Mouse (Mus musculus): ENCODE measurements around the gene Nolc1.
"Not testable (repeated sequence)": the region's sequence is repeated elsewhere in the genome, so short reads cannot be mapped to it uniquely, and the experiment has no call there.

The Nolc1 gene

GRCm38 (mm10) chr19:46094144-46094543 lies 18.5 kb downstream of the Nolc1 start:
- DNase-seq (ENCODE audit: low spot score) = no peak

DNA sequence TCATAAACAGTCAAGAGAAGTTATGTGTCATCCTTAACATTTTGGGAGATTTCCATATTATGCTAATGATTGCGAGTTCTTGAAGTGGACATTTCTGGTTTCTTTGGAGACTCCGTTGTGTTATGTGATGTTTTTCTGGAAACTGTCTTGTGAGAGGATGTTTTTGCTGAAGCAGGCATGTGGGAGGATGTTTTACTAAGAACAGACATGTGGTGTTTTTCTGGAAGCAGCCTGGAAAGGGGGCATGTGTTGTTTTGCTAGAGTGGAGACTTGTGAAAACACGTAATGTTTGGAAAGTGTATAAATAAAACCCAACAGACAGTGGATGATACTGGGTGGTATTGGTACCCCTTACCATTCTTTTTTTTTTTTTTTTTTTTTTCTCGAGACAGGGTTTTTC lies 19.6 kb downstream of the Nolc1 start:
- DNase-seq (ENCODE audit: low spot score) = no peak

- DNase-seq (ENCODE audit: low spot score) = no peak
Observed at GRCm38 (mm10) chr19:46096396-46096795, 20.7 kb downstream of the Nolc1 start.

GRCm38 (mm10) chr19:46099561-46099960 lies 23.9 kb downstream of the Nolc1 start:
- no peak for DNase-seq (ENCODE audit: low spot score)

DNA sequence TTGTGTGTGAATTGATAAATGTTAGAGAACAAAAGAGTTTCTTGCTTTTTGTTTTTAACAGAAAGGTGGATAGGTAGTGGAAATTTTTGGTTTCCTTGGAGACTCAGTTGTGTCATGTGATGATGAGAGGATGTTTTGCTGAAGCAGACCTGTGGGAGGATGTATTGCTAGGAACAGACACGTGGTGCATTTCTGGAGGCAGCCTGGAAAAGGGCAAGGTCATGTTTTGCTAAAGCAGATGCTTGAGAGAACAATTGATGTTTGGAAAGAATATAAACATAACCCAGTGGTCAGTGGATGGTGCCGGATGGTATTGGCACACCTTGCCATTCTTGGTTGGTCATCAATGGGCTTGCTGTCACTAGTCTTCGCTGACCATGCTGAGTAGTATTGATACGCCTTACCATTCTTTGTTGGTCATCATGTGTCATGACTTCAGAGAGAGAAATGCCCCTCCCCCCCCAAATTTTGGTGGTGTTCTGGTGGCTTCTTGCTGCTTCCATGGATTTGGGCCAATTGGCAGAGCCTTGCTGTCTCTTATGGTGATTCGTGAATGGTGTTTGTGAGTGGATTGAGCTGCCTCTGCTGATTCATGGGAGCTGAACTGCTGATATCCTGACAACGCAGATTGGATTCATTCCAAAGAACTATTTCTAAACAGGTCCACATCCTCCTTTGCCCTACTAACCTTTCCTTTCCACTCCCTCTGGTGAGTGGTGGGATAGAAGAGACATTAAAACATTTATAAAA lies 27.9 kb downstream of the Nolc1 start:
- no peak for DNase-seq (ENCODE audit: low spot score)

DNA sequence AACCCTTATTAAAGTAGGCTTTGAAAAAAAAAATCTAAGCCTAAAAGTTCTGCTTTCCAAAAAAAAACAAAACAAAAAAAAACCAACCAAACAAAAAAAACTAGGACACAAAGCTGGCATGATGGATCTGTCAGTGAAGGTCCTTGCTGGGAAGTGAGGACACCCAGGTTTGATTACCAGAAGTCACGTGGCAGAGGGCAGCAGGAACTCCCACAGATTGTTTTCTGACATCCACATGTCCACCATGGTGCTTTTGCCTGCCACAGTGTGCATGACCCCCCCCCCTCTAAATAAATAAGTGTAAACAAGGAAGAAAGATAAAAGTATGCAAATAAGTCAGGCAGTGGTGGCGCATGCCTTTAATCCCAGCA lies 28.5 kb downstream of the Nolc1 start:
- DNase-seq (ENCODE audit: low spot score) = no peak

- no peak for DNase-seq (ENCODE audit: low spot score)
Observed at GRCm38 (mm10) chr19:46110214-46110613, 34.6 kb downstream of the Nolc1 start.

DNA sequence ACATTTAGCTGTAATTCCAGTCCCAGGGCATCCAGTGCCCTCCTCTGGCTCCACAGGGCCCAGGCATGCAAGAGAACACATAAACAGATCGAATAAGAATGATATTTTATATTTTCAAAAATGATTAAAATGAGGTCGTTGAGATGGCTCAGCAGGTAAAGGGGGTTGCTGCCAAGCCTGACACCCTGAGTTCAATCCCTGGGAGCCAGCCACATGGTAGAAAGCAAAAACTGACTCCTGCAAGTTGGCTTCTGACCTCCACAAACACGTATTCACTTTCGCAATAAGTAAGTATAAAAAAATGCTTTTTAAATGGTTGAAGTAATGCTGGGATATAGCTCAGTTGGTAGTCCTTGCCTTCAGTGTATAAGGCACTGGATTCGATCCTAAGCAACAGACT lies 35.1 kb downstream of the Nolc1 start:
- DNase-seq (ENCODE audit: low spot score) = no peak

GRCm38 (mm10) chr19:46114617-46115016 lies 39.0 kb downstream of the Nolc1 start:
- DNase-seq (ENCODE audit: low spot score) = no peak

GRCm38 (mm10) chr19:46119458-46119857 lies 43.8 kb downstream of the Nolc1 start:
- no peak for DNase-seq (ENCODE audit: low spot score)

DNA sequence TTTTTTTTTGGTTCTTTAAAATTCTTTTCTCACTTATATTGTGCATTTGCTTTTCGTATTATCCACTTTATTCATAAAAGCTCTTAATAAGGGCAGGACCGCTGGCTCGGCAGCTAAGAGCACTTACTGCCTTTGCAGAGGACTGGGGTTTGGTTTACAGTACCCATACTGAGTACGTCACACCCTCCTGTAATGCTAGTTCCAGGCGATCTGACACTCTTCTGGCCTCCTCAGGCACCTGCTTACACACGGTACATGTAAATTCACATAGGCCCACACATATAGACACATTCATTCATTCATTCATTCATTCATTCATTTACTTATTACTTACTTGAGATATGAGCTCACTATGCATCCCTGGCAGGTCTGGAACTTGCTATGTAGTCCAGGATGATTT lies 45.2 kb downstream of the Nolc1 start:
- no peak for DNase-seq (ENCODE audit: low spot score)

- DNase-seq (ENCODE audit: low spot score) = no peak
Observed at GRCm38 (mm10) chr19:46123876-46124275, 48.2 kb downstream of the Nolc1 start.

DNA sequence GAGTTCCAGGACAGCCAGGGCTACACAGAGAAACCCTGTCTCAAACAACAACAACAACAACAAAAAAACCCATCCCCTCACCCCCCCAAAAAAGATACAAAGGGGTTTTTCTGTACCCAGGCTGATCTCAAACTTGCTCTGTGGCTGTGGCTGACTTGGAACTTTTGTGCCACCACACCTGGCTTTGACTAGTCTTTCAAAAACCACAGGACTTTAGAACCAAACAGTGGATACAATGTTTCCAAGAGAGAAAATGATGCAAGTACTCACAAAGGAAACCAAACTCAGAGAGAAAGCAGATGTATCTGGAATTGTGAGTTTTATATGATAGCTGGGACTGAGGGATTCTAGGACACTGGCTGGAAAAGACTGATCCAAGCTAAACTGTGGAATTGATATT lies 49.0 kb downstream of the Nolc1 start:
- no peak for DNase-seq (ENCODE audit: low spot score)

DNA sequence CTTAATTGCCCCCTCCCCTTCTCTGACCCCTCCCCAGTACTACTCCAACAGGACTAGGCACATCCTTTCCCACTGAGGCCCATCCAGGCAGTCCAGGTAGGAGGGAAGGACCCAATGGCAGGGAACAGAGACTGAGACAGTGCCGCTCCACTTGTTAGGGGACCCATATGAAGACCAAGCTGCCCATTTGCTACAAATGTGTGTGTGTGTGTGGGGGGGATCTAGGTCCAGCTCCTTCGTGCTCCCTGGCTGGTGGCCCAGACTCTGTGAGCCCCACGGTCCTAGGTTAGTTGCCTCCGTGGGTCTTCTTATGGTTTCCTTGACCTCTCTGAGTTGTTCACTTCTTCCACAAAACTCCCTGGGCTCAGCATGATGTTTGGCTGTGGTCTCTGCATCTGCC lies 50.6 kb downstream of the Nolc1 start:
- DNase-seq (ENCODE audit: low spot score) = no peak

GRCm38 (mm10) chr19:46129737-46130136 lies 54.1 kb downstream of the Nolc1 start:
- DNase-seq (ENCODE audit: low spot score) = not testable (repeated sequence)

DNA sequence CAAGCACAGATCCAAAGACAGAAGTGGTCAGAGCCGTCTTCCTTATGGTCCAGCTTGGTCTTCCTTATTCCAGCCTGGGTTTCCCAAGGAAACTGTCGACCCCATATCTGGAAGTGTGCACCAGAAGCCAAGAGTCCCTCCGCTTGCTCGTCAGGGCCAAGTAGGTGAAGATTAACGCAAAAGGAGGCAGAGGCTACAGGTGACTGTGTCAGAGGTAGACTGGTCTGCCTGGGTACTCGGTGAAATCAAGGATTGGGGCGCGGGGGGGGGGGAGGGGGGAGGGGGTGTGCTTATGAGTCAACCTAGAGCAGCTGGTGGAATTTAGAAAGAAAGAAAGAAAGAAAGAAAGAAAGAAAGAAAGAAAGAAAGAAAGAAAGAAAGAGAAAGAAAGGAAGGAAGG lies 55.6 kb downstream of the Nolc1 start:
- no peak for DNase-seq (ENCODE audit: low spot score)

- peak; percentile 50 for DNase-seq (ENCODE audit: low spot score)
Observed at GRCm38 (mm10) chr19:46131694-46132525, 56.2 kb downstream of the Nolc1 start, which contains the start of gene Elovl3. Gene Elovl3 (plus strand): TSS chr19:46131897.

GRCm38 (mm10) chr19:46132577-46132976 lies 56.9 kb downstream of the Nolc1 start:
- DNase-seq (ENCODE audit: low spot score) = no peak

All from ovary, postnatal 36 days (tissue).